Mouse (Mus musculus): Measurements from ENCODE around the gene Hoxd10. TPM values are rescaled to one million over a fixed set of nuclear protein-coding genes. Genes with fewer than 3 reads are reported as not detected.

Gene Hoxd10
- polyA plus RNA-seq, 1 experiment from 2014 or later, result not detected

DNA sequence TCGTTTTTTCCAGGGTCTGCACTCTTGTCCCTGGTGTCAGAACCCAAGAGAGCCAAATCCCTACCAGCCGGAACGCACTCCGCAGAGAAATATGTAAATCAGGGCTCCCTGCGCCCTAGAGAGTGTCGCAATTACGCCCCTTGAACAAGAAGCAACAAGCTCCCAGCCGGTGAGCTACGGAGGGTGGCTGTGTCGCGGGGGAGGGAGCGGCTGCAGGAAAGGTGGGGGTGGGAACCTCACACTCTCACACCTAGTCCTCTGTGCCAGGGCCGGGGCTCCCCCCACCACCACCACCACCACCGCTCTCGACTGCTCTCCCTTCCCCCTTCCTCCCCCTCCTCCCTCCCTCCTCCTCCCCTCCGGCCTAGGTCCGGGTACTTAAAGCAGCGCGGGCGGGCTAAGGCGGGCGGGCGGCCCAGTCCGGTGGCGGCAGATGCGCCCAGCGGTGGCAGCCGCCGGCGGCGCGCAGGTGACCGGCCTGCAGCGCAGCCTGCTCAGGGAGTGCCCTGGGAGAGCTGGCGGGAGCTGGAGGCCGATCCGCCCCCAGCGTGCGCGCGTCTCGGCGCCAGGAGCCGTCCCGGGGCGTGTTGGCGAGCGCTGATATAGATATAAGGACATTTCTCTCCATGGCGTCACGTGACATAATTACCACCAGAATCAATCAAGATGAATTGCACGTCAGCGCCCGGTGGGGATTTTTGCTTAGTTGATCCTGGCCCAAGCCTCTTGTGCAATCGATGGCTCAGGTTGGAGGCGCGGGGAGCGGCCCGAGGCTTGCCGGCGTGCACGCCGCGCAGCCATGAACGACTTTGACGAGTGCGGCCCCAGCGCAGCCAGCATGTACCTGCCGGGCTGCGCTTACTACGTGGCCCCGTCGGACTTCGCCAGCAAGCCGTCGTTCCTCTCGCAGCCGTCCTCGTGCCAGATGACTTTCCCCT is 9.9 kb upstream of the Hoxd10 start:
- H3K9ac ChIP-seq (replicated peaks; ENCODE audit: low read length), result no peak overlapping the region
- WGBS, result under 1% methylated on average over 75 of the region's 78 CpGs
- DNase-seq (ENCODE audit: low spot score) (no peak), ATAC-seq (replicated peaks; ENCODE audit: insufficient number of reproducible peaks, low FRiP score, low TSS enrichment, low read depth) (peak; percentile 44; the same call in 1 of the 2 replicates)
- peak overlapping the region; percentile 29; the same call in 1 of the 2 replicates for H3K4me2 ChIP-seq (ENCODE audit: low read depth, low read length)
- peak overlapping the region; percentile 18; the same call in 1 of the 2 replicates for H3K4me3 ChIP-seq (ENCODE audit: low read depth, low read length)
- H3K36me3 ChIP-seq (replicated peaks; ENCODE audit: control insufficient read depth, insufficient read depth, low read depth, low read length), result no peaks in the 10 kb centered on the region
- peaks cover 91% of the 10 kb centered on the region for H3K27me3 ChIP-seq (ENCODE audit: control insufficient read depth, insufficient read depth, low read length)
- H3K9me3 ChIP-seq (replicated peaks; ENCODE audit: control insufficient read depth, low read length), result no peaks in the 10 kb centered on the region
- peaks cover 4% of the 10 kb centered on the region; the same call in 1 of the 2 replicates for H3K4me1 ChIP-seq (ENCODE audit: control insufficient read depth, insufficient read depth, low read length)
- no peak overlapping the region for H3K27ac ChIP-seq (replicated peaks; ENCODE audit: low read depth, low read length)

DNA sequence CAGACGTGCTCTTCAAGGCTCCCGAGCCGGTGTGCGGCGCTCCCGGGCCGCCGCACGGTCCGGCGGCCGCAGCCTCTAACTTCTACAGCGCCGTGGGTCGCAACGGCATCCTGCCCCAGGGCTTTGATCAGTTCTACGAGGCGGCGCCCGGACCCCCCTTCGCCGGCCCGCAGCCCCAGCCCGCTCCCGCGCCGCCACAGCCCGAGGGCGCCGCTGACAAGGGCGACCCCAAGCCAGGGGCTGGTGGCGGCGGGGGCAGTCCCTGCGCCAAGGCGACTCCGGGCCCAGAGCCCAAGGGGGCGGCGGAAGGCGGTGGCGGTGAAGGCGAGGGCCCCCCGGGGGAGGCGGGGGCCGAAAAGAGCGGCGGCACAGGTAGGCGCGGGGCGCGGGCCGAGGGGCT is 8.9 kb upstream of the Hoxd10 start:
- Histone ChIP-seq H3K4me2 (ENCODE audit: low read depth, low read length) (no peak overlapping the region), H3K4me3 (ENCODE audit: low read depth, low read length) (no peak overlapping the region), H3K9me3 (replicated peaks; ENCODE audit: control insufficient read depth, low read length) (no peaks in the 10 kb centered on the region), H3K9ac (replicated peaks; ENCODE audit: low read length) (no peak overlapping the region), H3K27ac (replicated peaks; ENCODE audit: low read depth, low read length) (no peak overlapping the region), H3K27me3 (ENCODE audit: control insufficient read depth, insufficient read depth, low read length) (peaks cover 91% of the 10 kb centered on the region), H3K36me3 (replicated peaks; ENCODE audit: control insufficient read depth, insufficient read depth, low read depth, low read length) (no peaks in the 10 kb centered on the region), H3K4me1 (ENCODE audit: control insufficient read depth, insufficient read depth, low read length) (peaks cover 4% of the 10 kb centered on the region; the same call in 1 of the 2 replicates)
- no peak for ATAC-seq (replicated peaks; ENCODE audit: insufficient number of reproducible peaks, low FRiP score, low TSS enrichment, low read depth)
- WGBS, result 3% methylated on average over 41 of the region's 51 CpGs
- DNase-seq (ENCODE audit: low spot score), result no peak

DNA sequence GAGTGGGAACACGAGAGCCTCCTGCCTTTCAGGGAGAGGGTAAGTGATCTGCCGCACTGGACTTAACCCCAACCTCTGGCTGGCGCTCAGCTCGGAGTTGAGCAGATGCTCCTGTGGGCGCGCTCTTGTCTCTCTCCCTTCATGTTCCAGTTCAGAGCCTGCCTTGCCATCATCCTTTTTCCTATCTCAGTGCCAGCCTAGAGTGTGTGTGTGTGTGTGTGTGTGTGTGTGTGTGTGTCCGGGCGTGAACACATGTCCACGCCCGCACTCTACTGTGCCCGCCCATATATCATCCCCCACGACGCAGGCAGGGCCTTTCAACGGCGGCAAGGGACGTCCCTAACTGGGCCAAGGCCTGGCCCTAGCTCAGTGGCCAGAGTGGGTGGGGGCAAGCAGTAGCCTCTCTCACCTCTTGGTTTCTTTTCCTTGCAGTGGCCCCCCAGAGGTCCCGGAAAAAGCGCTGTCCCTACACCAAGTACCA is 8.2 kb upstream of the Hoxd10 start:
- Histone ChIP-seq H3K36me3 (replicated peaks; ENCODE audit: control insufficient read depth, insufficient read depth, low read depth, low read length) (no peaks in the 10 kb centered on the region), H3K4me3 (ENCODE audit: low read depth, low read length) (no peak overlapping the region), H3K9me3 (replicated peaks; ENCODE audit: control insufficient read depth, low read length) (no peaks in the 10 kb centered on the region), H3K27ac (replicated peaks; ENCODE audit: low read depth, low read length) (no peak overlapping the region), H3K4me2 (ENCODE audit: low read depth, low read length) (no peak overlapping the region), H3K27me3 (ENCODE audit: control insufficient read depth, insufficient read depth, low read length) (peaks cover 90% of the 10 kb centered on the region), H3K4me1 (ENCODE audit: control insufficient read depth, insufficient read depth, low read length) (peaks cover 4% of the 10 kb centered on the region; the same call in 1 of the 2 replicates), H3K9ac (replicated peaks; ENCODE audit: low read length) (no peak overlapping the region)
- no peak for DNase-seq (ENCODE audit: low spot score)
- 0% methylated on average over 16 of the region's 18 CpGs for WGBS
- no peak for ATAC-seq (replicated peaks; ENCODE audit: insufficient number of reproducible peaks, low FRiP score, low TSS enrichment, low read depth)

DNA sequence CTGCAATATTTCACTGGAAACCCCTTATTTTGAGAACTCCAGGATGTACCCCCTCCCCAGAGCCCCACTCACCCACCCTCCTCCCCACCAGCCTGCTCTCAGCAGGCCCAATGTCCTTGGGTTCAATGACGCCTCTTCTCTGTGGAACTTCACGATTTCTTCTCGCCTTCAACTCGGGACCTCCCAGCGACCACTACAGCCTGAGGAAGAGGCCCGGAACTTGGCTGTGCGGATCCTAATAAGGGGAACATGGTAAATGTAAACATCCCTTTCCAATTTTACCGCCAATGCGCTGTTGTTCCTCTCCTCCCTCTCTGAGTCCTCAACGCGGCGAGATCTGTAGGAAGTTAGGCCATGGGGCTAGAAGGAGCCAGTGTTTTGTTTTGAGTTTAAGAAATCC is 7.6 kb upstream of the Hoxd10 start:
- H3K27me3 ChIP-seq (ENCODE audit: control insufficient read depth, insufficient read depth, low read length), result peaks cover 91% of the 10 kb centered on the region

DNA sequence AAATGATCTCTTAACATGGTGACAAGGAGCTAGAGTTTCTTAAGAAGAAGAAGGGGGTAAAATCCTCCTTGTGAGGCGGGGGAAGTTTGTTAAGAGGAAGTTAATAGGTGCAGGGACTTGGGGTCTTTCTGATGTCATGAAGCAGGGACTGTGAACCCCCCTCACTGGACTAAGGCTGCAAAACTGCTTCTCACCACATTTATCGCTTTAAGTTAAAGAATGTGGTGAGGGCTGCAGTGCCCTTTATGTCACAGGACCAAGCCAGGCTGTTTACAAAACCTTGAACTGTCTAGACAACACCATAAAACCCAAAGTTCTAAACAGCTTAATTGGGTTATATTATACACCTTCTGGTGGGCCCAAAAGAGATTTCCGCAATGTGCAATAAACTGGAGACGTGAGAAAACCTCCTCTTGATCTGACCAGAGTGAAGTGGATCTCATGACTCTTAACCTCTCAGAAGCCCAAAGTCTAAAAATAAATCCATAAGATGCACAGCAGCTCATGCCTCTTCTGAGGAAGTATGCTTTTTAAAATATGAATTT is 6.6 kb upstream of the Hoxd10 start:
- Histone ChIP-seq H3K36me3 (replicated peaks; ENCODE audit: control insufficient read depth, insufficient read depth, low read depth, low read length) (no peaks in the 10 kb centered on the region), H3K4me3 (ENCODE audit: low read depth, low read length) (no peak overlapping the region), H3K9ac (replicated peaks; ENCODE audit: low read length) (no peak overlapping the region), H3K4me1 (ENCODE audit: control insufficient read depth, insufficient read depth, low read length) (peaks cover 4% of the 10 kb centered on the region; the same call in 1 of the 2 replicates), H3K27me3 (ENCODE audit: control insufficient read depth, insufficient read depth, low read length) (peaks cover 89% of the 10 kb centered on the region), H3K4me2 (ENCODE audit: low read depth, low read length) (no peak overlapping the region), H3K9me3 (replicated peaks; ENCODE audit: control insufficient read depth, low read length) (no peaks in the 10 kb centered on the region), H3K27ac (replicated peaks; ENCODE audit: low read depth, low read length) (no peak overlapping the region)
- WGBS, result 9% methylated on average over 4 of the region's 4 CpGs
- ATAC-seq (replicated peaks; ENCODE audit: insufficient number of reproducible peaks, low FRiP score, low TSS enrichment, low read depth), result no peak
- no peak for DNase-seq (ENCODE audit: low spot score)

More for the DNA sequence above, 7.6 kb upstream of the Hoxd10 start:
- DNase-seq (ENCODE audit: low spot score), result no peak
- H3K4me2 ChIP-seq (ENCODE audit: low read depth, low read length), result no peak overlapping the region
- no peak overlapping the region for H3K9ac ChIP-seq (replicated peaks; ENCODE audit: low read length)
- WGBS, result 1% methylated on average over 12 of the region's 12 CpGs
- H3K4me3 ChIP-seq (ENCODE audit: low read depth, low read length), result no peak overlapping the region
- H3K9me3 ChIP-seq (replicated peaks; ENCODE audit: control insufficient read depth, low read length), result no peaks in the 10 kb centered on the region
- H3K27ac ChIP-seq (replicated peaks; ENCODE audit: low read depth, low read length), result no peak overlapping the region
- no peak for ATAC-seq (replicated peaks; ENCODE audit: insufficient number of reproducible peaks, low FRiP score, low TSS enrichment, low read depth)
- H3K36me3 ChIP-seq (replicated peaks; ENCODE audit: control insufficient read depth, insufficient read depth, low read depth, low read length), result no peaks in the 10 kb centered on the region
- H3K4me1 ChIP-seq (ENCODE audit: control insufficient read depth, insufficient read depth, low read length), result peaks cover 4% of the 10 kb centered on the region; the same call in 1 of the 2 replicates

DNA sequence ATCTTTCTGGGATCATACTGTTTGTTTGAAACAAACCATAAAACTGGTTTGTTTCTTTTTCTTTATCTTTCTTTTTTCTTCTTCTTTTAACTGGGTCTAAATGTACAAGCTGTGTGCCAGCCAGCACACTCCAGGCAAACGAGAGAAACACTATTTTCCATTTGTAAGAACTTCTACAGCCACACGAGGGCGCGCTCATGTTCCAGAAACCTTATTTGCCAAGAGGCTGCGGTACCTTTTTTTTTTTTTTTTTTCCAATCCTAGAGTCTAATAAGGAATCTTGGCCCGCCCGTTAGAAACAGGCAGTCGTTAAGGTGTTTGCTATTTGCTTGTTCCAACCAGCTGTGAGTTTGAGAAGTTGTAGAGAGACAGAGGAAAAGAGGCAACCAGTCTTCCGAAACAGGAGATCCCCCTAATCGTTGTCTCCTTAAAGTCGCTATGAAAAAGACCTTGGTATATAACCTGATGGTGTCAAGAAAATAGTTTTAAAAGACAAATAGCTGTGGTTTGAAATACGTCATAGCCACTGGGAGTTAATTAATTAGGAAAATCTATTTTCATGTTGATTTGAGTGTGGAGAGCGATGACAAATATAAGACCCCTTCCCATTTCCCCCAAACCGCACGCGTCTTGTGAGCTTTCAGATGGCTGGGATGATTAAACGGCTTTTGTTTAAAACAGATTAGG is 5.3 kb upstream of the Hoxd10 start:
- WGBS, result 4% methylated on average over 17 of the region's 17 CpGs
- H3K9ac ChIP-seq (replicated peaks; ENCODE audit: low read length), result no peak overlapping the region
- no peak overlapping the region for H3K4me2 ChIP-seq (ENCODE audit: low read depth, low read length)
- no peak overlapping the region for H3K4me3 ChIP-seq (ENCODE audit: low read depth, low read length)
- DNase-seq (ENCODE audit: low spot score) (peak; percentile 92), ATAC-seq (replicated peaks; ENCODE audit: insufficient number of reproducible peaks, low FRiP score, low TSS enrichment, low read depth) (no peak)
- H3K27me3 ChIP-seq (ENCODE audit: control insufficient read depth, insufficient read depth, low read length), result peaks cover 83% of the 10 kb centered on the region
- no peaks in the 10 kb centered on the region for H3K36me3 ChIP-seq (replicated peaks; ENCODE audit: control insufficient read depth, insufficient read depth, low read depth, low read length)
- H3K9me3 ChIP-seq (replicated peaks; ENCODE audit: control insufficient read depth, low read length), result no peaks in the 10 kb centered on the region
- H3K4me1 ChIP-seq (ENCODE audit: control insufficient read depth, insufficient read depth, low read length), result peaks cover 4% of the 10 kb centered on the region; the same call in 1 of the 2 replicates
- no peak overlapping the region for H3K27ac ChIP-seq (replicated peaks; ENCODE audit: low read depth, low read length)

DNA sequence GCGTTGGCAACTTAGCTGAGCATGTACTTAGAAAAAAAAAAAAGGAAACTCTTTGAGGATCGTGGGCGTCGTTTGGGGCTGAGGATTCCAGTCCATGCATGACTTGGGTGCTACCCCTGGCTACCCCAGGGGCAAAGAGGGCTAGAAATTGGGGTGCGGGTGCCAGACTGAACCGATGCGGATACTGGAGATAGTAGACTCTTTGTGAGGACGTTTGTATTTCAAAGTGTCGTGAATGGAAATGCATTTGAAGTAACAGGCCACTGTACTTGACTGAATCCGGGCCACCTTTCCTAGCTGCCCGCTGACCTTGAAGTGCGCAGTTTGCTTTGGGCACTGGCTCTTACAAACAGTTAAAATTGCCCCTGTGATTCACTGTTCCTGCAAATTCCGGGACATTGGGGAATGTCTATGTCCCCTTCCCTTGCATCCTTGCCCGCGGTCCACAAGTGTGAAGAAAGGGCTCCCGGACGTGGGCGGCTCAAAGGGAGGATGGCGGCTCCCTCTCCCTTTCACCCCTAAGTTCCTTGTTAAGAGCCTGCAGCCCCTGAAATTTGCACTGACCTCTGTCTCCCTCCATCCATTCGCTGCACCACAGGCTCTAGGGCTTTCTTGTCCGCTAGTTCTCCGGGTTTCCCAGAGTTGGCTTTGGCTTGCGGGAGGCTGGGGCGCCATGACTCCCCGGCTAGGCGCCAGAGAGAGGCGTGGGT is 4.6 kb upstream of the Hoxd10 start:
- Histone ChIP-seq H3K4me3 (ENCODE audit: low read depth, low read length) (no peak overlapping the region), H3K27me3 (ENCODE audit: control insufficient read depth, insufficient read depth, low read length) (peaks cover 83% of the 10 kb centered on the region), H3K4me1 (ENCODE audit: control insufficient read depth, insufficient read depth, low read length) (peaks cover 2% of the 10 kb centered on the region; the same call in 1 of the 2 replicates), H3K27ac (replicated peaks; ENCODE audit: low read depth, low read length) (no peak overlapping the region), H3K9ac (replicated peaks; ENCODE audit: low read length) (no peak overlapping the region), H3K4me2 (ENCODE audit: low read depth, low read length) (no peak overlapping the region), H3K36me3 (replicated peaks; ENCODE audit: control insufficient read depth, insufficient read depth, low read depth, low read length) (no peaks in the 10 kb centered on the region), H3K9me3 (replicated peaks; ENCODE audit: control insufficient read depth, low read length) (no peaks in the 10 kb centered on the region)
- WGBS, result under 1% methylated on average over 27 of the region's 27 CpGs
- DNase-seq (ENCODE audit: low spot score) (no peak), ATAC-seq (replicated peaks; ENCODE audit: insufficient number of reproducible peaks, low FRiP score, low TSS enrichment, low read depth) (no peak)

Data from embryonic facial prominence, embryonic 11.5 days (tissue).